Mouse (Mus musculus): ENCODE results near the gene Atp1a2.
A peak's percentile ranks its signal among the peaks of the same experiment; 100 is the strongest.

Atp1a2 gene

DNA sequence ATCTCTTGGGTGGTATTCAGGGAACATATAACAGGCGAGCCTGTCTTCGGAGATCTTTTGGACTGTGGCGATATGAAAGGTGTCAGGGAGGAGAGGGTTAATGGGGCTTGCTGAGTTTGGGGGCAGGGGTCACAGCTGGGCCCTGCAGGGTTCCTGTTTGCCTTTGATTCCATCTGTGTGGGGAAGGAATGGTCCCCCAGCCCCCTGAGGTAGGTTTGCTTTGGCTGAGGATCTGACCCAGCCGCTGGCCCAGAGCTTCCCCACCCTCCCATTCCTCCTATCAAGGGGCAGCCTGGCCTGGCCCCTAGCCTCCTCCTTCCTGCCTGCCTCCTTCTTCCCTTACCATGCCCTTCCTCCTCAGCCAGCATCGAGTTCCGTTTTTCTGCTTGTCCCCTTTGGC, 5.0 kb upstream of the Atp1a2 start:
- no peak for DNase-seq

- DNase-seq, result no peak
Observed at GRCm38 (mm10) chr1:172302311-172302710, 4.4 kb upstream of the Atp1a2 start.

- DNase-seq, result no peak
Observed at GRCm38 (mm10) chr1:172301180-172301579, 3.3 kb upstream of the Atp1a2 start.

- DNase-seq, result no peak
Observed at GRCm38 (mm10) chr1:172300247-172300646, 2.4 kb upstream of the Atp1a2 start.

GRCm38 (mm10) chr1:172299528-172299927, 1.7 kb upstream of the Atp1a2 start:
- no peak for DNase-seq

DNA sequence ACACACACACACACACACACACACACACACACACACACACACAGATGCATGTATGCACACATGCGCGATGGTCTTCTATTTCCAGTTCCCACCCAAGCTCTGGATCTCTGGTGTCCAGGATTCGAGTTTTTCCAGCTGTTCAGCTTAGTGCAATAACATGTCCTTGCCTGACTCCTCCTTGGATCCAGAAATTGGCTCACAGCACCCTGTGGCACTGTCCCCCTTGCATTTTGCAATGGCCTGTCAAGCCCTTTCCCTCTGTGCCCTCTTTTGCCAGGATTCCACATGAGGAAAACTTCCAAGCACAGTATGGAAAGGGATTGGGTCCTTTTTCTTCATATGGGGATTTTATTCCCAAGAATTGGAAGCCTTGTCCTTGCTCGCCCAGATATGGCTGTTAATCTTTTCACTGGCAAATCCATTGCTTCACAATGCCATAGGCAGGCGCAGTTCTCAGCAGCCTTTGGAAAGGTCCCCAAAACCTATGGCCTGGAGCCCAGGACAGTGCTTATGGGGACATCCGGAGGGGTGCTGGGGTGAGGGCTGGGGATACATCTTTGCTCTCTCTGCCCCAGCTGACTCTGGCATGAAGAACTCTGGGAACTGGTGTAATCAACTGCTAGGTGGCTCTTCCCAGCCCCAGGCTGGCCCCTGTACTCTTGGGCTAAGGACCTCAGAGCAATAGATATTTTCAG, 901 bp downstream of the Atp1a2 start:
- DNase-seq, result no peak

DNA sequence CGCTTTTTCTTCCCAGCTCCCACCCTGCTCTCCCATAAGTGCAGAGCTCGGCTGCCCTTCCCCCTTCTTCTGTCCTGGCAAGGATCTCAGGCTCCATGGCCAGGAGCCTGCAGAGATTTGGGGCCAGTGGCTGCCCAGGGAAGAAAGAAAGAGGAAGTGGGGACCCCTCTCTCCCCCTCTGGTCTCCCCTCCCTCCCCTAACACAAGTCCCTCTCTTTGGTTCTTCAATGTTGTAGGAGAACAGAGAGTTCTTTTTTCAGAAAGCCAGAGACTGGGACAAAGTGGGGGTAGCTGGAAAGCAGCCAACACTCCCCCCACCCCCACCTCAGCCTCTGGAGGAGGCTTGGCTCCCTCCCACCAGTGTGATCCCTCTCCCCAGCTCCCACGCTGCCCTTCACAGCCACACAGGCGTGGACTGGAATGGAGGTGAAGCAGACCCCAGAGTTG, 2.1 kb downstream of the Atp1a2 start:
- peak; percentile 48 for DNase-seq

DNA sequence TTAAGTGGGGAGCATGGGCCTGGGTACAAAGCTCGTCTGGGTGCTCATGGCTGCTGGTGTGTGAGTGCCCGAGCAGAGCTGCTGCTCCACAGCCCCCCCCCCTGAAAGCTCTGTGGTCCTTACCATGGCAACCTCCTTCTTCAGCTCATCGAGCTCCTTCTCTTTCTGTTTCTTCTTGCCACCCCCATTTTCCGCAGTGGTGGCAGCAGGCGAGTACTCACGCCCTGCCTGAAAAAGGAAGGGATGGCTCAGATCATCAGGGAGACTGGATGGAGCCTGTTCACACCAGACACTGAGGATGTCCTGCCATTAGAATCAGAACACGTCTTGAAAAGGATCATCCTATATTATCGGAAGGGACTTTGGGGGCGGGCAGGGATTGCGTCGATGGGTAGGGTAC, 4.4 kb downstream of the Atp1a2 start:
- no peak for DNase-seq

- DNase-seq, result no peak
Observed at GRCm38 (mm10) chr1:172292880-172293279, 5.0 kb downstream of the Atp1a2 start.

DNA sequence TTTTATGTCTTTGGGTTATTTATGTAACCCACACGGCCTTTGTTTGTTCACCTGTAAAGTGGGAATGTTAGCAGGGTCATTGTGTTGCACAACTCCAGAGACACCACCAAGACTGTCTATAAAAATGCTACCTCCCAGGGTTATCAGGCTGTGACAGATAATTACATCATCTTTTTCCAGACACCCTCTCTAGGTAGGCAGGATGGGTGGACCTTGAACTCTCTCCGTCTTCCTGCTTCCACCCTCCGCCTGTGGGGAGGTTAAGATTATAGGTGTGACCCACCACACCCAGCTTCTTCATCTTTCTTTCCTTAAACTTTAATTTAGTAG, 8.3 kb downstream of the Atp1a2 start:
- no peak for DNase-seq

GRCm38 (mm10) chr1:172288900-172289616, 8.8 kb downstream of the Atp1a2 start:
- no peak for DNase-seq

DNA sequence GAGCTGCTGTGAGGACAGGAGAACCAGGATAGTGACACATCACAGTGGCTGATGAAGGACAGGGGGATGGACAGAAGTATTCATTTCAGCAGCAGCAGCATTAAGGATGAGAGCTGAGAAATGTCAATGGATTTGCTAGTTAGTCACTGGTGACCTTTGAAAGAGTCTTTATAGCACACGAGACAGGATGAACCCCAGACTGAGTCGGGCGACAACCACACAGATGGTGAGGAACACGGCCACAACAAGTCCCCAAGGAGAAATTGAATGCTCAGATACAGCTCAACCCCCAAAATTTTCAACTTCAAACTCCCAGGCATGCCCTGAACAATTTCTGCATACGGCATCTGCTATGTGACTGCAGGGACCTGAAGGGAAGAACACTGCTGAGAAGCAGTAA, 11.1 kb downstream of the Atp1a2 start:
- no peak for DNase-seq

- DNase-seq, result peak; percentile 44
Observed at GRCm38 (mm10) chr1:172284221-172284620, 13.6 kb downstream of the Atp1a2 start.

DNA sequence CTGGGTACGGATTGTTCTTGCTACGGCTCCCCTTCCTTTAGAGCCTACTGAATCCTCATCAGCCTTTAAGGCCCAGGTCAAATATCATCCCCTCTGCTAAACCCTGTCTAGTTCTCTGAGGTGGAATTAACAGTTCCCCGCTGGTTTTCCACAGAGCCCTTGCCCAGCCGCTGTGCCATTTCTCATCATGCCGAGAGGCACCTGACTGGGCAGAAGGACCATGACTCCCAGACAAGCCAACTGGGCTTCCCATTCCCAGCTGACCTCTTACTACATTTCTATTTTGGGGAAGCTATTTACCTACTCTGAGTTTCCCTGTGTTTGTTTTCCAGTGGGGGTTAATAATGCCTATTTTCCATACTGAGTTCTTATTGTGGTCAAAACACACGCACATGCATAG, 14.8 kb downstream of the Atp1a2 start:
- no peak for DNase-seq

DNA sequence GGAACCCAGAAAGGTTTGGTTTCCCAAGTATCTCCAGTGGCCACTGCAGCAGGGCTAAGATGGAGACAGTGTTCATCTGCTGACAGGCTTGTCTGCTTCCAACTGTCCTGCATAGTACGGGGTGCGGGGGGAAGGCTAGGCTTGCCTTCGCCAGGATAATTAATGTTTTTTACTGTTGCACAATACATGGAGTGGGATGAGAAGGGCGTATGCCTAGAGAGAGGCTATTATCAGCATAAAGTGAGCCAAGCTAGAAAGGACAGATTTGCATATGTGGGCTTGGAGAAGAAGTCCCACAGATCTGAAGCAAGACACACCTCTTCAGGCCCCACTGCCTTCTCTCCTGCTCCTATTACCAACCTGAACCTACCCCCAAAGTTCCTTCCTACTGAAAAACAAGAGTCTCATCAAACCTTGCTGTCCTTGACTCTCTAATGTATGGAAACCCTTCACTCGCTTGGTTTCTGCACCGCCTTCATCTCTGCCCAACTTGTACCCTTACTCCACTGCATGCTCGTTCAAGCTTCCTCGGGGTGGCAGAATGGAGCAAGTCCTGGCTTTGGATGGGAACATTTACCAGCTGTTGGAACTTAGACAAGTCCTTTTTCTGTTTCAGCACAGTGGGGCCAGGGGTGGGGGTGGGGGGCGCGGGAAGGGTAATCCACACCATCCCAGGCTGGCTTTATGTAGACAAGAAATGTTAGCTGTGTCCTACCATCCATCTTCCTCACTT, 16.2 kb downstream of the Atp1a2 start:
- no peak for DNase-seq

- no peak for DNase-seq
Observed at GRCm38 (mm10) chr1:172279768-172280509, 17.9 kb downstream of the Atp1a2 start.

- no peak for DNase-seq
Observed at GRCm38 (mm10) chr1:172278328-172278727, 19.5 kb downstream of the Atp1a2 start.

GRCm38 (mm10) chr1:172277172-172277571, 20.7 kb downstream of the Atp1a2 start:
- DNase-seq, result no peak

DNA sequence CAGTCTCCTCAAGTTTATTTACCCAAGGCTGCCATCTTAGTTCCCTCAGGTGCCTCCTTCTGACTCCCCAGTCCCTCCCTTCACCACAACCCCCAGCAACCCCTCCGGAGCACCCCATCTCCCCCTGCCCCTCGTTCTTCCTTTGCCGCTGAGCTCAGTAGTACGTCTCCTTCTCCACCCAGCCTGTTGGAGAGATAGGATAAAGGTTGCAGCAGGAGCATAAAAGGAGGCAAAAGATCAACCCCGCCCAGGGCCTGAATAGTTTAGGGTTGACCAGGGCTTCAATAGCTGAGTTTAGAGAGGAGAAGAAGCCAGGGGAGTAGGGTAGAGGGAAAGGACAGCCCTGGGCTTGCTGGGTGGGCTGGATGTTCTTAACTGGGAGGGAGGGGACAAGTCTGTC, 23.3 kb downstream of the Atp1a2 start:
- DNase-seq, result no peak

- no peak for DNase-seq
Observed at GRCm38 (mm10) chr1:172274116-172274515, 23.7 kb downstream of the Atp1a2 start.

DNA sequence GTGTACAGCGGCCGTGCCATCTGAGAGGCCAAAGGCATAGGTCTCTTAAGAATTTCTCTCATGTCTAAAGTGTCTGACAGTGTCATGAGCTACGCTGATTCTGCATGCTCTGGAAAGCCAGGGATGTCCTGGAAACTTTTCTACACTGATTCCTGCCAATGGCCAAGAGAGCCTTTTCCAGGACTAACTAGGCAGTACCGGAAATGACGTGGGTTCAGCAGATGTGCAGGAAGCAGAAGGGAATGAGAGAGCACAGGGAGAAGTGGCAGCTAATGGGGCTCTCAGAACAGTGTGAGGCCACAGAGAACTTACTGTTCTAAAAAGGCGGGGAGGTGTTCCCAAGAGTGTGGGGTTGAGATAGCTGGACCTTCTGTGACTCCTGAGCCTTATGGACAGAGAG, 24.5 kb downstream of the Atp1a2 start:
- DNase-seq, result no peak

GRCm38 (mm10) chr1:172271765-172272164, 26.1 kb downstream of the Atp1a2 start:
- no peak for DNase-seq

- no peak for DNase-seq
Observed at GRCm38 (mm10) chr1:172271208-172271607, 26.7 kb downstream of the Atp1a2 start.
